Mouse (Mus musculus): ENCODE measurements around the gene Lax1. TPM values are rescaled to one million over a fixed set of nuclear protein-coding genes. Genes with fewer than 3 reads are reported as not detected.

Gene Lax1
- polyA plus RNA-seq, 1 experiment from 2014 or later, result 0.38 TPM

DNA sequence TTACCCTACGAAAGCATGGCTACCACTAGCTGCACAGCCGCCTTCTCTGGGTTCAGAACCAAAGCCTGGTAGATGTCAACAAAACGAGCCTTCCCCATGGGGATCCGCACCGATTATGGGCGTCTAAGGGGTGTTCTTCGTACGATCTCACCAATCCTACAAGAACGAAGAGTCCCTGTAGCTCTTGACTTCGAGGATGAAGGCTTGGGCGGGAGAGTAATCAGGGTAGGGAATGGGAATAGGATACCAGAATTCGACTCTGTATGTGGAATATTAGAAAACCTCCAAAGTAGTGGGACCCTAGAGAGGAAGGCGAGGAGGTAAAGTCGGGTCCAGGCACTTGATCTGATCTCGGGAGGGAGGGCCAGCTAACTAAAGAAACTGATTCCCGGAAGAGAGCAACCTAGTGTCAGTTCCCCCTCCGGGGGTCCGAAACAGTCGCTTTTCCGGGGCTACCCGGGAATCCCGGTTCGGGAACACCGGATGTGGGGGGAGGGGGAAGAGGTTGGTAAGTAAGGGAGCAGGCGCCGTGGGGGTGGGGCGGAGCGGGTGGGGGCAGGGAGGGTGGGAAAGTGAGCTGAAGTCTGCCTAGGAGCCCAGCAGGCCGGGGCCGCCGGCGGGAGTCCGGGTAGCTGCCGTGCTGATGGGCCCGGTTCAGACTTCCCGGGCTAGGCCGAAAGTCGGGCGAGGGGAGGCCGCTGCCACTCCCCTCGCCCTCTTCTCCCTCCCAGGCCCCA, 29.3 kb downstream of the Lax1 start, which contains the start of gene Zbed6:
Gene Zbed6 (minus strand): TSS at position 420 of the 737 bp plus-strand sequence.
- Histone ChIP-seq H3K27ac (ENCODE audit: low read depth, low read length) (peak within 1 kb of the TSS; percentile 96), H3K36me3 (ENCODE audit: control insufficient read depth, insufficient read depth) (peaks cover 13% of the 10 kb centered on the region), H3K27me3 (replicated peaks; ENCODE audit: control insufficient read depth, insufficient read depth, low read length) (no peaks in the 10 kb centered on the region), H3K4me1 (replicated peaks; ENCODE audit: control insufficient read depth, insufficient read depth, low read length) (peaks cover 12% of the 10 kb centered on the region; the same call in 1 of the 2 replicates), H3K4me2 (replicated peaks; ENCODE audit: low read depth) (peak within 1 kb of the TSS; percentile 72), H3K9ac (ENCODE audit: low read depth, low read length) (peak within 1 kb of the TSS; percentile 95), H3K4me3 (ENCODE audit: low read depth, low read length) (peak within 1 kb of the TSS; percentile 80), H3K9me3 (ENCODE audit: control insufficient read depth) (no peaks in the 10 kb centered on the region)
- peak; percentile 73 for ATAC-seq
- WGBS, result under 1% methylated on average over 38 of the region's 41 CpGs
- TF ChIP-seq CTCF (IDR thresholded peaks at IDR 0.05; ENCODE audit: low read depth), result no peak

DNA sequence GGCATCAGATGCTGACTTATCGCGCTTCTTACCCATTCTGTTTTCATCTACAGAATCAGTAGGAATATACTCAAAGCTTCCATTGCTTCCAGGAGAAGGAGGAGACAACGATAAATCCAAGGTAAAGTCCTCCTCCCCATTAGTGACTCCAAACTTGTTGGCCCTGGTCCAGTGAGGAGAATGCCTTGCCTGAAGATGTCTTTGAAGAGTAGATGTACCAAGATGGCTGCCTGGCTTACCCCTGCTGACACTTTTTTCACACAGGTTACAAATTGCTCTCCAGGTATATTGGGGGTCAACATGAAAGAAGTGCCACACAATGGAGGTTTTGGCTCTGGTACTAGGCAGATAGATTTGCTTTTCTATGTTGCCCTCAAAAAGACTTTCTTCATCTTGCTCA, 31.0 kb downstream of the Lax1 start:
- Histone ChIP-seq H3K36me3 (ENCODE audit: control insufficient read depth, insufficient read depth) (peaks cover 16% of the 10 kb centered on the region), H3K27ac (ENCODE audit: low read depth, low read length) (no peak overlapping the region), H3K4me1 (replicated peaks; ENCODE audit: control insufficient read depth, insufficient read depth, low read length) (peaks cover 12% of the 10 kb centered on the region; the same call in 1 of the 2 replicates), H3K4me3 (ENCODE audit: low read depth, low read length) (no peak overlapping the region), H3K9me3 (ENCODE audit: control insufficient read depth) (no peaks in the 10 kb centered on the region), H3K27me3 (replicated peaks; ENCODE audit: control insufficient read depth, insufficient read depth, low read length) (no peaks in the 10 kb centered on the region), H3K4me2 (replicated peaks; ENCODE audit: low read depth) (peak overlapping the region; percentile 6; the same call in 1 of the 2 replicates), H3K9ac (ENCODE audit: low read depth, low read length) (no peak overlapping the region)
- 79% methylated on average over 3 of the region's 3 CpGs for whole genome bisulfite sequencing
- TF ChIP-seq CTCF (IDR thresholded peaks at IDR 0.05; ENCODE audit: low read depth), result no peak
- ATAC-seq, result no peak

DNA sequence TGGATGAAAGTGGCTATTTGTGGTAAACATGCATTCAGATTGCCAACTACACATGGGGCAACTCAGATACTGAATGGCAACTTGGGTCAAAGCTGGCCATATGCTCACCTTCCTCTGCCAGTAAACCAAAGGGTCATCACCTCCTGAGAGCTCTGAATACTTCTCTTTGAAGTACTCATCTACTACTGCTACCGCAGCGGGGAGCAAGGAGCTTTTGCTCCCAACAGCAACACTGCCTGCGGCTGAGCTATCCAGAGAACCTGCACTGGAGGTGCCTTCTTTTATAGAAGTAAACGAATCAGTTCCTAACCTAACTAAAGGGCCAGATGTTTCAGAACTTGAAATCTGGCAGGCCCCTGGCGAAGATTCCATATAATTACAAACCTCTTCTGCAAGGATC, 33.1 kb downstream of the Lax1 start:
- WGBS, result 60% methylated on average over 5 of the region's 5 CpGs
- H3K4me3 ChIP-seq (ENCODE audit: low read depth, low read length), result no peak overlapping the region
- H3K27me3 ChIP-seq (replicated peaks; ENCODE audit: control insufficient read depth, insufficient read depth, low read length), result no peaks in the 10 kb centered on the region
- no peak overlapping the region for H3K27ac ChIP-seq (ENCODE audit: low read depth, low read length)
- no peaks in the 10 kb centered on the region for H3K9me3 ChIP-seq (ENCODE audit: control insufficient read depth)
- peaks cover 12% of the 10 kb centered on the region; the same call in 1 of the 2 replicates for H3K4me1 ChIP-seq (replicated peaks; ENCODE audit: control insufficient read depth, insufficient read depth, low read length)
- H3K4me2 ChIP-seq (replicated peaks; ENCODE audit: low read depth), result no peak overlapping the region
- no peak for TF ChIP-seq CTCF (IDR thresholded peaks at IDR 0.05; ENCODE audit: low read depth)
- ATAC-seq, result no peak
- no peak overlapping the region for H3K9ac ChIP-seq (ENCODE audit: low read depth, low read length)
- H3K36me3 ChIP-seq (ENCODE audit: control insufficient read depth, insufficient read depth), result peaks cover 17% of the 10 kb centered on the region

DNA sequence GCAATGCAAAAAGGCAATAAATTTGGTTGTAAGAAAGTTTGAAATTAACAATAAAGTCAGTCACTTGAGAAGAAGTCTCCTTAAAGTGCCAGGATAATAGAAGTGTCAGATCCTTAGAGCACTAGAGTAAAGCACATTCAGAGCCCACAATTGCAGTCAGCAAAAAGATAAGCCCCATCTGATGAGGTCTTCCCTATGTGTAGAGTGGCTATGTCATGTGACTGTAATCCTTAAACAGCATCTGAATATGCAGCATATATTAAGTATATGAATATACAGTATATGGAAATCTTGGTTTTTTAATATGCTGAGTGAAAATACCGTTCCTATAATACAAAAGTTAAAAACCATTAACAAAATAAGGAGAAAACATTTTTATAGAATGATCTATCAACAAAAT, 36.9 kb downstream of the Lax1 start:
- 95% methylated on average over 1 of the region's 1 CpGs for WGBS
- TF ChIP-seq CTCF (IDR thresholded peaks at IDR 0.05; ENCODE audit: low read depth), result no peak
- peaks cover 31% of the 10 kb centered on the region; the same call in 1 of the 2 replicates for H3K36me3 ChIP-seq (ENCODE audit: control insufficient read depth, insufficient read depth)

DNA sequence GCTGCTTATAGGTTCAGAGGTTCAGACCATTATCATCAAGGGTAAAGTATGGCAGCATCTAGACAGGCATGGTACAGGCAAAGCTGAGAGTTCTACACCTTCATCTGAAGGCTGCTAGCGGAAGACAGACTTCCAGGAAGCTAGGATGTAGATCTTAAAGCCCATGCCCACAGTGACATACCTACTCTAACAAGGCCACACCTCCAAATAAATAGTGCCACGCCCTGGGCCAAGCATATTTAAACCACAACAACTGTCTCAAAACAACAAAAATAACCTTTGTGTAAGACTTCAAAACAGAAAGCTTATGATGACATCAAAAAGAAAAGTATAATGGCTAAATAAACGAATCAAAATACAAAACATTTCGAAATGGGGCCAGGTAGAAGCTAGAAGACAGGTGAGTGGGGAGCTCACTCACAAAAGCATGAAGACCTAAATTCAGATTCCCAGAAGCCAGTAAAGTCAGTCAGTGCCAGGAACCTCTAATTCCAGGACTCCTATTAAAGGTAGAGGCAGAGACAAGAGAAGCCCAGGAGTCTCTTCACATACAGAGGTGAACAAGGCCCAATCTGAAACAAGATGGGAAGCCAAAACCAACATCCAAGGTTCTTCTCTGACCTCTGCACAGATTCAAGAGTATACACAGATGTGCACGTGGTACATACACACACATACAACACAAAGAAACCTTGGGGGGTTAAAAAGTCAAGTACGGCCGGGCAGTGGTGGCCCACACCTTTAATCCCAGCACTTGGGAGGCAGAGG, 39.4 kb downstream of the Lax1 start:
- no peak for ATAC-seq
- Histone ChIP-seq H3K27me3 (replicated peaks; ENCODE audit: control insufficient read depth, insufficient read depth, low read length) (no peaks in the 10 kb centered on the region), H3K9ac (ENCODE audit: low read depth, low read length) (no peak overlapping the region), H3K4me1 (replicated peaks; ENCODE audit: control insufficient read depth, insufficient read depth, low read length) (no peaks in the 10 kb centered on the region), H3K4me2 (replicated peaks; ENCODE audit: low read depth) (no peak overlapping the region), H3K27ac (ENCODE audit: low read depth, low read length) (peak overlapping the region; percentile 21; the same call in 1 of the 2 replicates), H3K4me3 (ENCODE audit: low read depth, low read length) (no peak overlapping the region), H3K9me3 (ENCODE audit: control insufficient read depth) (no peaks in the 10 kb centered on the region), H3K36me3 (ENCODE audit: control insufficient read depth, insufficient read depth) (peaks cover 46% of the 10 kb centered on the region)
- 92% methylated on average over 7 of the region's 7 CpGs for WGBS
- TF ChIP-seq CTCF (IDR thresholded peaks at IDR 0.05; ENCODE audit: low read depth), result no peak

More for the DNA sequence above, 36.9 kb downstream of the Lax1 start:
- no peak for ATAC-seq
- Histone ChIP-seq H3K27ac (ENCODE audit: low read depth, low read length) (no peak overlapping the region), H3K4me2 (replicated peaks; ENCODE audit: low read depth) (no peak overlapping the region), H3K4me1 (replicated peaks; ENCODE audit: control insufficient read depth, insufficient read depth, low read length) (no peaks in the 10 kb centered on the region), H3K27me3 (replicated peaks; ENCODE audit: control insufficient read depth, insufficient read depth, low read length) (no peaks in the 10 kb centered on the region), H3K9me3 (ENCODE audit: control insufficient read depth) (no peaks in the 10 kb centered on the region), H3K9ac (ENCODE audit: low read depth, low read length) (no peak overlapping the region), H3K4me3 (ENCODE audit: low read depth, low read length) (no peak overlapping the region)

DNA sequence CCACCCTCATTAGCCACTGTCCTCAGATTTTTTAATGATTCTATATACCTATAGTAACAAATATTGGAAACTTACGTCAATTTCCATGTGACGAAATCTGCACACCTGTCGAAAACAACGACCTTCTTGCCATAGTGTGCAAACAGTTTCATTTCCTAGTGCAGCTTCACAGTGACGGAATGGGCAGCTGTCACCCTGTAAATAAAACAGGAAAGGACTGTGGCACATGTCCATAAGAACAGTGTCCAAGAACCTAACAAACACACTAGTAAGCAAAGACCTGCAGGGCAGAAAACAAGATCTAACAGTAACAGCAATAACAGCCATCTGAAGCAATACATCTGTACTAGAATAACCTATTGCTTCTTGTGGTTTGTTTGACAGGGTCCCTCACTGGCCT, 44.3 kb downstream of the Lax1 start:
- Histone ChIP-seq H3K27ac (ENCODE audit: low read depth, low read length) (no peak overlapping the region), H3K36me3 (ENCODE audit: control insufficient read depth, insufficient read depth) (peaks cover 79% of the 10 kb centered on the region), H3K27me3 (replicated peaks; ENCODE audit: control insufficient read depth, insufficient read depth, low read length) (no peaks in the 10 kb centered on the region), H3K4me2 (replicated peaks; ENCODE audit: low read depth) (no peak overlapping the region), H3K9me3 (ENCODE audit: control insufficient read depth) (no peaks in the 10 kb centered on the region), H3K4me1 (replicated peaks; ENCODE audit: control insufficient read depth, insufficient read depth, low read length) (no peaks in the 10 kb centered on the region), H3K9ac (ENCODE audit: low read depth, low read length) (no peak overlapping the region), H3K4me3 (ENCODE audit: low read depth, low read length) (no peak overlapping the region)
- WGBS, result 88% methylated on average over 5 of the region's 5 CpGs
- ATAC-seq, result no peak
- no peak for TF ChIP-seq CTCF (IDR thresholded peaks at IDR 0.05; ENCODE audit: low read depth)

Measured in intestine, postnatal 0 days (tissue).